Mouse (Mus musculus): ENCODE measurements around the gene Tnnt3.

The Tnnt3 gene

DNA sequence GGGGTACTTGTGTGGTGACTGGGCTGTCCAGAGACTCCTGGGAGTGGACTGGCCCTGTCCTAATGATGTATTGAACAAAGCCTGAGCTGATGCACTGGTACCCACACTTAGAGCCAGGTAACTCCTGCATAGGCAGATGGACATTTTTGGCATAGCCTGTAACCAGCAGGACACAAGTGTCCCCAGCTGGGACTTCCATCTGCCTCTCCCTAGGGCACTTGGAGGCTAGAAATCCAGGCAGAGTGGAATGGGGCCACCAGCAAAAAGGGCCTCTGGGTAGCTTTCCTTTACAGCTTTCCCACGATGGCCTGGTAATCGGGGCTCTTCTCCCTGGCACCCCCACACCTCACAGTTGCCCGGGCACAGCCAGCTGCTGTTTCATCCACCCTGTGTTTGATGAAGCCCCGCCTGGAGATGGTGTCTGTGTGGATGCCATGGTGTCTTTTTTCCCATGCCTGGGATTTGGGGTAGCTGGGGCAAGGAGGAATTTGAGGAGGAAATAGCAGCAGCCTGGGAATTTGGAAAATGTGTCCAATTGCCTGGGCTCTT, 63.3 kb downstream of the Tnnt3 start:
- no peak for DNase-seq (ENCODE audit: low read depth, low spot score)

DNA sequence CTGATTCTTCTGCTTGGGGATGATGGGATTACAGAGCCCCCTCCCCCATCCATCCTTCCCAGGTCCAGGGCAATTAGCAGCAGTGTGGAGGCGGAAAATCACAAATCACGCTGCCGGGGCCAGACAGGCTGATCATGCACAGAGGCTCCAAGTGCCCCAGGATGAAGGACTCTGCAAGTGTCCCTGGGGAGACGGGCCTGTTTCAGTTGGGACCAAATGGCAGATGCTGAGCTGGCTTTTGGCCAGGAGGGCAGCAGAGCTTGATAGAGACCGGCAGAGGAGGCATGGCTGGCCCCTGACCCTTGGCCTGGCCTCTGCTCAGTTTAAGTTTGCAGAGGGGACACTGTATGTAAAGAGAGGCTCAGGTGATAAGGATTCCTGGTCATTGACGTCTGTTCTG, 64.5 kb downstream of the Tnnt3 start:
- no peak for DNase-seq (ENCODE audit: low read depth, low spot score)

DNA sequence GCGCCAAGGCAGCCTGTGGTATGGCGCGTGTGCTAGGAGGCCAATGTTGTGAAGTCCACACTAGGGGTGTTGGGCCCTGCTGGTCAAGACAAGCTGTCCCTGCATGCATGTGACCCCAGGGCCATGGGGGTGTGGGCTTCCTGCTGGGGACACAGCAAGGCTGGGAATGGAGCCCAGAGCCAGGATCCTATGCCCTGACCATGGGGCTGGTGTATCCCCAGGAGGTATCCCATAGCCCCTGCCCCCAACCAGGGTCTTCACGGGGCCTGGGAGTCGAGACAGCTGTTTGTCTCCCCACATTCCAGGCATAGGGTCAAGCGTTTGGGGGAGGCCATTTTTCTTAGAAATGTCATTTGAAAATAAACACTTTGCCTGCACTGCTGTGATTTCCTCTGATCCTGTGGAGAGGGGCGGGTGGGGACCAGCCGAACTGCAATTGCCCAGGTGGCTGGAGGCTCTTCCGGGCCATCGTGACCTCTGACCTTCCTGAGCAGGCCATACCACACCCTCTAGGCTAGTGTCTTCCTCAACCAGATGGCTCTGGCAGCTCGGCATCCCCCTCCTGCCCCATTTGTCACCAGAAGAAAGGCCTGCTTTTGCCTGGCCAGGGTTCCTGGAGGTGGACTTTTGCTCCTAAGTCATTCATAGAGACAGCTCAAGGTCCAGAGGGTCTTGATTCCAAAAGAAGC, 66.5 kb downstream of the Tnnt3 start:
- DNase-seq (ENCODE audit: low read depth, low spot score), result no peak
